In genomic region chr5:88553271-88554085, GRCm38 (mm10) we compare ENCODE assay signal across 8 mouse cellular contexts. TPM values are rescaled to one million over a fixed set of nuclear protein-coding genes. Genes with fewer than 3 reads are reported as not detected.
DNase-seq lines count a peak whose midpoint lies in the region; ATAC-seq and TF ChIP-seq lines count a peak whose summit lies in the region.

No protein-coding gene starts in this region.

- TF ChIP-seq CTCF in lung, embryonic 14.5 days (IDR thresholded peaks at IDR 0.05; ENCODE audit: low read depth), result no peak

- peak overlapping the region; percentile 63 for H3K4me2 ChIP-seq in lung, embryonic 14.5 days
- peak overlapping the region; percentile 53 for H3K4me2 ChIP-seq in hindbrain, embryonic 12.5 days (replicated peaks)
- peak overlapping the region; percentile 63 for H3K4me2 ChIP-seq in midbrain, embryonic 12.5 days (replicated peaks)

- H3K36me3 ChIP-seq in lung, embryonic 14.5 days (ENCODE audit: insufficient read depth), result peaks cover 16% of the 10 kb centered on the region
- peaks cover 9% of the 10 kb centered on the region; the same call in 1 of the 2 replicates for H3K36me3 ChIP-seq in hindbrain, embryonic 12.5 days
- 0 out of 2 replicates have a peak, but pooled peaks cover 5% of the 10 kb centered on the region for H3K36me3 ChIP-seq in midbrain, embryonic 12.5 days

- peak overlapping the region; percentile 71 for H3K9ac ChIP-seq in lung, embryonic 14.5 days
- H3K9ac ChIP-seq in hindbrain, embryonic 12.5 days, result peak overlapping the region; percentile 64
- H3K9ac ChIP-seq in midbrain, embryonic 12.5 days (replicated peaks), result peak overlapping the region; percentile 70

- WGBS in lung, embryonic 14.5 days, result 8% methylated on average over 29 of the region's 29 CpGs
- 8% methylated on average over 29 of the region's 29 CpGs for WGBS in hindbrain, embryonic 12.5 days
- WGBS in midbrain, embryonic 12.5 days, result 9% methylated on average over 29 of the region's 29 CpGs

- ATAC-seq in lung, embryonic 14.5 days (ENCODE audit: insufficient read depth), result peak; percentile 69
- ATAC-seq in hindbrain, embryonic 12.5 days (ENCODE audit: low FRiP score), result peak; percentile 68
- ATAC-seq in midbrain, embryonic 12.5 days (ENCODE audit: low FRiP score, low read depth), result peak; percentile 72

- H3K9me3 ChIP-seq in lung, embryonic 14.5 days (ENCODE audit: low read depth, low read length), result no peaks in the 10 kb centered on the region
- H3K9me3 ChIP-seq in hindbrain, embryonic 12.5 days (replicated peaks), result no peaks in the 10 kb centered on the region
- no peaks in the 10 kb centered on the region for H3K9me3 ChIP-seq in midbrain, embryonic 12.5 days

- peak overlapping the region; percentile 72 for H3K4me3 ChIP-seq in lung, embryonic 14.5 days (ENCODE audit: low read depth, low read length)
- peak overlapping the region; percentile 82 for H3K4me3 ChIP-seq in hindbrain, embryonic 12.5 days
- H3K4me3 ChIP-seq in midbrain, embryonic 12.5 days, result peak overlapping the region; percentile 85

- peaks cover 11% of the 10 kb centered on the region for H3K4me1 ChIP-seq in lung, embryonic 14.5 days (ENCODE audit: insufficient read depth)
- peaks cover 17% of the 10 kb centered on the region for H3K4me1 ChIP-seq in hindbrain, embryonic 12.5 days
- peaks cover 21% of the 10 kb centered on the region for H3K4me1 ChIP-seq in midbrain, embryonic 12.5 days

- intact Hi-C loops in gastrocnemius, postnatal 36 days (cut with DNase I), result loop anchor here (10.0 kb wide), 1 partner anchor 211 kb away; the partner anchor contains the start of gene Dck

- no peak for DNase-seq in lung, embryonic 14.5 days
- no peak for DNase-seq in lung, postnatal 36 days
- DNase-seq in c-Kit-positive CD71-positive TER-119-positive erythroid progenitor cells, embryonic 14.5 days (ENCODE audit: low spot score), result peak; percentile 8
- DNase-seq in urinary bladder, adult 18-20 months (ENCODE audit: low spot score in 2 of 2), result no peak
- no peak for DNase-seq in frontal cortex, postnatal 25 days (ENCODE audit: low spot score in 2 of 2)
- no peak for DNase-seq in gastrocnemius, postnatal 36 days

- H3K27me3 ChIP-seq in lung, embryonic 14.5 days (ENCODE audit: insufficient read depth, low read length), result no peaks in the 10 kb centered on the region
- H3K27me3 ChIP-seq in hindbrain, embryonic 12.5 days, result no peaks in the 10 kb centered on the region
- H3K27me3 ChIP-seq in midbrain, embryonic 12.5 days, result no peaks in the 10 kb centered on the region

- H3K27ac ChIP-seq in lung, embryonic 14.5 days (ENCODE audit: low read depth), result peak overlapping the region; percentile 91
- peak overlapping the region; percentile 90 for H3K27ac ChIP-seq in hindbrain, embryonic 12.5 days
- H3K27ac ChIP-seq in midbrain, embryonic 12.5 days (replicated peaks), result peak overlapping the region; percentile 87

RNA-seq across cellular contexts. Expression of gene Utp3, which starts 0.8 kb away (rescaled TPM):
- polyA plus RNA-seq in lung, embryonic 14.5 days (2014; fragmentation: Nextera tagmentation; extraction: Ambion mirVana), result 66.8 and 67.9 TPM in 2 replicates
- polyA plus RNA-seq in hindbrain, embryonic 12.5 days (2016; fragmentation: Nextera tagmentation; extraction: Ambion mirVana), result 60.9 and 62.7 TPM in 2 replicates
- polyA plus RNA-seq in midbrain, embryonic 12.5 days (2016; fragmentation: Nextera tagmentation; extraction: Ambion mirVana), result 58.2 and 59.1 TPM in 2 replicates
- 10 to 100 TPM; 20.5 to 23.6 TPM for total RNA-seq in gastrocnemius, postnatal 36 days (2021)

RNA-seq across cellular contexts. Expression of gene Rufy3, which starts 11.4 kb away (rescaled TPM):
- polyA plus RNA-seq in lung, embryonic 14.5 days (2014; fragmentation: Nextera tagmentation; extraction: Ambion mirVana), result 11.9 and 14.0 TPM in 2 replicates
- 229 and 258 TPM in 2 replicates for polyA plus RNA-seq in hindbrain, embryonic 12.5 days (2016; fragmentation: Nextera tagmentation; extraction: Ambion mirVana)
- polyA plus RNA-seq in midbrain, embryonic 12.5 days (2016; fragmentation: Nextera tagmentation; extraction: Ambion mirVana), result 210 and 235 TPM in 2 replicates
- total RNA-seq in gastrocnemius, postnatal 36 days (2021), result 1 to 10 TPM; 6.6 to 6.7 TPM

RNA-seq across cellular contexts. Expression of gene Jchain, which starts 25.8 kb away (rescaled TPM):
- 0.22 TPM in 1 of 2 replicates, not detected in the other for polyA plus RNA-seq in lung, embryonic 14.5 days (2014; fragmentation: Nextera tagmentation; extraction: Ambion mirVana)
- 0.27 and 0.35 TPM in 2 replicates for polyA plus RNA-seq in hindbrain, embryonic 12.5 days (2016; fragmentation: Nextera tagmentation; extraction: Ambion mirVana)
- 0.17 and 0.33 TPM in 2 replicates for polyA plus RNA-seq in midbrain, embryonic 12.5 days (2016; fragmentation: Nextera tagmentation; extraction: Ambion mirVana)
- under 1 TPM; 0.30 to 0.33 TPM for total RNA-seq in gastrocnemius, postnatal 36 days (2021)

Comparison
In these comparisons a context has a peak if more than half of its experiments do, and no peak if none do; other contexts are left out.
1. RNA of gene Rufy3, which starts 11.4 kb away (polyA plus RNA-seq): 229 to 258 TPM in hindbrain, embryonic 12.5 days and 210 to 235 TPM in midbrain, embryonic 12.5 days; 11.9 to 14.0 TPM in lung, embryonic 14.5 days; every median in the first group is over 10 times any median in the second.
2. Peak in every context shown above with its lines, with median percentiles within 50 percentile points of each other: ATAC-seq, H3K27ac ChIP-seq, H3K4me2 ChIP-seq, H3K4me3 ChIP-seq and H3K9ac ChIP-seq.